Mouse (Mus musculus) MEL (cell line): Measurements from ENCODE around the gene Gm49388. TPM values are rescaled to one million over a fixed set of nuclear protein-coding genes. Genes with fewer than 3 reads are reported as not detected.

Source experiments
- DNase-seq: peaks from one replicate; pipeline ENCODE4 v3.0.0; 2011; ENCODE audit warnings: low read depth, low spot score
- H3K27ac ChIP-seq: 2 replicates; pipeline ENCODE4 v1.5.1; 2012; ENCODE audit warnings: low read depth, mild to moderate bottlenecking, control low read depth, low read length, moderate library complexity; ENCODE audit not compliant: control insufficient read depth
- H3K27me3 ChIP-seq, 2 experiments: fragments of 150-350 bp in 1 of 2; sonication (generic) in 1 of 2; 2 replicates each; pipeline ENCODE4 v1.6.1; 2012; ENCODE audit warnings: low read length in 2 of 2, mild to moderate bottlenecking in 2 of 2, improper control_type of control experiment in 1 of 2, moderate library complexity in 1 of 2; ENCODE audit not compliant: insufficient read depth in 2 of 2, control insufficient read depth in 1 of 2
- H3K36me3 ChIP-seq, 2 experiments: 2 replicates each; pipeline ENCODE4 v1.6.1; 2012 to 2014; ENCODE audit warnings: low read length in 2 of 2, improper control_type of control experiment in 1 of 2, inconsistent platforms in 1 of 2, mild to moderate bottlenecking in 1 of 2; ENCODE audit not compliant: insufficient read depth in 2 of 2, control insufficient read depth in 1 of 2
- H3K4me1 ChIP-seq, 2 experiments: fragments of 150-350 bp in 1 of 2; sonication (generic) in 1 of 2; 2 replicates each; pipeline ENCODE4 v1.6.1; 2012; ENCODE audit warnings: low read length in 2 of 2, improper control_type of control experiment in 1 of 2, mild to moderate bottlenecking in 1 of 2; ENCODE audit not compliant: insufficient read depth in 2 of 2, control insufficient read depth in 1 of 2
- H3K4me3 ChIP-seq, 2 experiments: fragments of 150-350 bp in 1 of 2; sonication (generic) in 1 of 2; 2 replicates each; pipeline ENCODE4 v1.5.1; 2012; ENCODE audit warnings: low read depth in 2 of 2, low read length in 2 of 2, mild to moderate bottlenecking in 2 of 2, moderate library complexity in 2 of 2, control low read depth in 1 of 2, improper control_type of control experiment in 1 of 2; ENCODE audit not compliant: control insufficient read depth in 1 of 2, insufficient read depth in 1 of 2
- H3K79me2 ChIP-seq: 2 replicates; pipeline ENCODE4 v1.6.1; 2012; ENCODE audit warnings: mild to moderate bottlenecking, low read length, moderate library complexity; ENCODE audit not compliant: control insufficient read depth, poor library complexity, insufficient read depth
- H3K9ac ChIP-seq: 2 replicates; pipeline ENCODE4 v1.6.1; 2012; ENCODE audit warnings: low read depth, mild to moderate bottlenecking, control low read depth, low read length, moderate library complexity; ENCODE audit not compliant: control insufficient read depth, poor library complexity, severe bottlenecking
- H3K9me3 ChIP-seq: fragments of 150-350 bp; sonication (generic); replicated peaks from 2 replicates; pipeline ENCODE4 v1.6.1; 2012; ENCODE audit warnings: mild to moderate bottlenecking, low read length, improper control_type of control experiment, moderate library complexity; ENCODE audit not compliant: insufficient read depth
- CHD2 ChIP-seq: IDR thresholded peaks from 2 replicates; pipeline ENCODE4 v1.6.1; 2011; ENCODE audit warnings: low read length, improper control_type of control experiment
- CTCF ChIP-seq, 3 experiments: IDR thresholded peaks in 2 of 3; conservative IDR thresholded peaks in 1 of 3; 2 replicates each; pipeline ENCODE4 v1.5.1; 2011 to 2012; ENCODE audit warnings: low read length in 3 of 3, low read depth in 2 of 3, mild to moderate bottlenecking in 2 of 3, improper control_type of control experiment in 1 of 3, inconsistent platforms in 1 of 3, mixed read lengths in 1 of 3, moderate library complexity in 1 of 3; ENCODE audit not compliant: control insufficient read depth in 1 of 3, insufficient read depth in 1 of 3, poor library complexity in 1 of 3, severe bottlenecking in 1 of 3
- E2F4 ChIP-seq: IDR thresholded peaks from 2 replicates; pipeline ENCODE4 v1.6.1; 2011; ENCODE audit warnings: low read depth, low read length, improper control_type of control experiment, borderline replicate concordance
- ETS1 ChIP-seq: IDR thresholded peaks from 2 replicates; pipeline ENCODE4 v1.6.1; 2012; ENCODE audit warnings: low read depth, mild to moderate bottlenecking, inconsistent platforms, low read length, improper control_type of control experiment, moderate library complexity
- GATA1 ChIP-seq: IDR thresholded peaks from 2 replicates; pipeline ENCODE4 v1.6.1; 2011; ENCODE audit warnings: low read depth, low read length, improper control_type of control experiment
- HCFC1 ChIP-seq: IDR thresholded peaks from 2 replicates; pipeline ENCODE4 v1.6.1; 2012; ENCODE audit warnings: low read depth, mild to moderate bottlenecking, inconsistent platforms, low read length, improper control_type of control experiment, moderate library complexity
- MAFK ChIP-seq: IDR thresholded peaks from 2 replicates; pipeline ENCODE4 v1.6.1; 2011; ENCODE audit warnings: low read depth, mild to moderate bottlenecking, low read length, improper control_type of control experiment, borderline replicate concordance
- MAZ ChIP-seq: IDR thresholded peaks from 2 replicates; pipeline ENCODE4 v1.6.1; 2012; ENCODE audit warnings: low read depth, mild to moderate bottlenecking, inconsistent platforms, low read length, improper control_type of control experiment
- NRF1 ChIP-seq: IDR thresholded peaks from 2 replicates; pipeline ENCODE4 v1.6.1; 2014; ENCODE audit warnings: low read depth, mild to moderate bottlenecking, inconsistent platforms, low read length, improper control_type of control experiment, moderate library complexity; ENCODE audit not compliant: poor library complexity, insufficient read depth, severe bottlenecking
- RAD21 ChIP-seq: IDR thresholded peaks from 2 replicates; pipeline ENCODE4 v1.6.1; 2011; ENCODE audit warnings: mild to moderate bottlenecking, low read depth, low read length, improper control_type of control experiment
- SIN3A ChIP-seq: IDR thresholded peaks from 2 replicates; pipeline ENCODE4 v1.6.1; 2012; ENCODE audit warnings: low read length, improper control_type of control experiment, inconsistent platforms
- SMC3 ChIP-seq: IDR thresholded peaks from 2 replicates; pipeline ENCODE4 v1.6.1; 2011; ENCODE audit warnings: low read depth, low read length, improper control_type of control experiment
- USF1 ChIP-seq: IDR thresholded peaks from 2 replicates; pipeline ENCODE4 v1.6.1; 2014; ENCODE audit warnings: low read depth, mild to moderate bottlenecking, inconsistent platforms, low read length, improper control_type of control experiment, moderate library complexity
- ZKSCAN1 ChIP-seq: IDR thresholded peaks from 2 replicates; pipeline ENCODE4 v1.6.1; 2012; ENCODE audit warnings: low read depth, mild to moderate bottlenecking, inconsistent platforms, low read length, improper control_type of control experiment, moderate library complexity
- polyA plus RNA-seq, 2 experiments: library from polyadenylated mRNA; stranded (reverse) in 1 of 2; unstranded in 1 of 2; fragments of >175 nt in 1 of 2; fragments of >200 nt in 1 of 2; gene quantifications; 2 replicates each; pipeline versions ENCODE4 v1.2.1 to v1.2.4; 2012; ENCODE audit warnings: low replicate concordance in 2 of 2, low read depth in 1 of 2; ENCODE audit not compliant: insufficient read length in 2 of 2, insufficient read depth in 1 of 2, missing spikeins in 1 of 2
- total RNA-seq: library from RNA; depleted of rRNA; stranded (reverse); fragments of 300-350 nt; gene quantifications from 2 replicates; pipeline ENCODE4 v1.2.3, GENCODE M21; 2012; rRNA removed

Gm49388 gene
- total RNA-seq, result 0.73 and 0.88 TPM in 2 replicates
- polyA plus RNA-seq, result 1 to 10 TPM in 1 of 2 experiments, not detected in 1; 1.3 TPM

DNA sequence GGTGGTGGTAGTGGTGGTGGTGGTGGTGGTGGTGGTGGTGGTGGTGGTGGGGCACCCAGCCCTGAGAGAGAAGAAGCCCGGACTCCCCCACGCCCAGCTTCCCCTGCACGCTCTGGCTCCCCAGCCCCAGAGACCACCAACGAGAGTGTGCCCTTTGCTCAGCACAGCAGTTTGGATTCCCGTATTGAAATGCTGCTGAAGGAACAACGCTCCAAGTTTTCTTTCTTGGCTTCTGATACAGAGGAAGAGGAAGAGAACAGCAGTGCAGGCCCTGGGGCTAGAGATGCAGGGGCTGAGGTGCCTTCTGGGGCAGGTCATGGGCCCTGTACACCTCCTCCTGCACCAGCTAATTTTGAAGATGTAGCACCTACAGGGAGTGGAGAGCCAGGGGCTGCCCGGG, at the start of gene Gm49388:
Gene Gm49388 (plus strand): TSS at position 301 of the 400 bp plus-strand sequence.
- DNase-seq, result no peak
- no peak within 1 kb of the TSS for H3K27ac ChIP-seq
- H3K79me2 ChIP-seq, result no peaks in the 10 kb centered on the region
- no peaks in the 10 kb centered on the region for H3K4me1 ChIP-seq
- peaks cover 6 to 39% of the 10 kb centered on the region in 2 experiments for H3K36me3 ChIP-seq
- no peaks in the 10 kb centered on the region for H3K27me3 ChIP-seq
- H3K4me3 ChIP-seq, result no peak within 1 kb of the TSS
- TF ChIP-seq E2F4 (no peak), MAFK (no peak), GATA1 (no peak)
- H3K9me3 ChIP-seq, result no peaks in the 10 kb centered on the region
- no peak within 1 kb of the TSS for H3K9ac ChIP-seq

DNA sequence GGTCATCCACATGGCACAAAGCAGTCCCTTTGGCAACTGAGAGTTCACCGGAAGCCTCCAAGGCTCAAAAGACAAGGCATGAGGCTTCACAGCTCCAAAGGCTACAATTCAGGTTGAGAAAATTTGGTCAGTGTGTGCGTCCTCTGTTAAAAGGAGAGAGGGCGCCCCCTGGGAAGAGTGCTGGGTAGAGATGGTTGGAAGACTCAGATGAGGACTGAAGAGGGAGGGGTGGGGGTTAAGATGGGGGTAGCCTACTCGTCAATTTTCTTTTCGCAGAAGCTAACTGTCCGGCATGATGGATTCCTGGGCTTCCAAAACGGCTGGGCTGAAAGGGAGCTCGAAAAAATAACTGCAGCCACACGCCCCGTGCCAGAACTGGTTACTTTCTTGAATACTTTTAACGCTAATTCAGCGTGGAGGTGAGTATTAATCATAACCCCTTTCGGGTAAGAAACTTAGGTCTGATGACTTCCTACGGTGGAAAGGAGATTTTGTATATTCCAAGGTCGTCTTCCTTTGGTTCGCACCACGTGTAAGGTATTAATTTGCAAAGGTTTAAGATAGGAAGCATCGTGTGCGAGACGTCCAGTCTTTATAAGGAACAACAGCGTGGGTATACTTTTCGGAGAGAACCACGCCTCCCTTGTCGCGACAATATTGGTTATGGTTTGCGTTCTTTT, 40.9 kb upstream of the Gm49388 start, which contains the start of gene Fbxl19:
Gene Fbxl19 (plus strand): TSS at position 178 of the 680 bp plus-strand sequence.
- H3K27me3 ChIP-seq, result no peaks in the 10 kb centered on the region
- peak; percentile 90 for DNase-seq
- peak; percentile 53 for TF ChIP-seq RAD21
- TF ChIP-seq NRF1, result no peak
- no peak for TF ChIP-seq USF1
- no peak for TF ChIP-seq ETS1
- no peak for TF ChIP-seq CHD2
- TF ChIP-seq CTCF (IDR thresholded peaks at IDR 0.05 in 2 of 3, conservative IDR thresholded peaks at IDR 0.05 in 1 of 3; ENCODE audit: control insufficient read depth in 1 of 3, insufficient read depth in 1 of 3, low read depth in 2 of 3, low read length in 3 of 3, poor library complexity in 1 of 3, severe bottlenecking in 1 of 3), result peak; percentile 61 to 73 (median 73)
- TF ChIP-seq E2F4, result no peak
- peak; percentile 90 for TF ChIP-seq MAZ
- TF ChIP-seq SMC3, result peak; percentile 69
- peak; percentile 53; the same call in 1 of the 2 replicates for TF ChIP-seq HCFC1
- TF ChIP-seq ZKSCAN1, result no peak; the same call in 1 of the 2 replicates
- TF ChIP-seq SIN3A, result 0 out of 2 replicates have a peak, but pooled peaks have one; percentile 22
- peak within 1 kb of the TSS; percentile 70 to 72 for H3K4me3 ChIP-seq
- H3K9me3 ChIP-seq, result no peaks in the 10 kb centered on the region
- peak within 1 kb of the TSS; percentile 72 for H3K9ac ChIP-seq
- peaks cover 2% of the 10 kb centered on the region; the same call in 1 of the 2 replicates for H3K79me2 ChIP-seq
- peaks cover 0 to 8% of the 10 kb centered on the region in 2 experiments; a peak in 1 of 4 replicates for H3K4me1 ChIP-seq
- H3K27ac ChIP-seq, result peak within 1 kb of the TSS; percentile 72
- H3K36me3 ChIP-seq, result peaks cover 0 to 6% of the 10 kb centered on the region in 2 experiments; a peak in 1 of 4 replicates
